ENCODE assay signal across 8 mouse cellular contexts in genomic region chr7:80027636-80028417, GRCm38 (mm10). TPM values are rescaled to one million over a fixed set of nuclear protein-coding genes. Genes with fewer than 3 reads are reported as not detected.
A peak's percentile ranks its signal among the peaks of the same experiment; 100 is the strongest.
DNase-seq lines count a peak whose midpoint lies in the region; ATAC-seq and TF ChIP-seq lines count a peak whose summit lies in the region.

No protein-coding gene starts in this region.

- DNase-seq in lung, adult 18-20 months, result peak; percentile 60 to 62
- no peak for DNase-seq in lung, postnatal 25 days (ENCODE audit: low spot score)
- DNase-seq in embryonic facial prominence, embryonic 10.5 days (ENCODE audit: low spot score), result peak; percentile 49
- peak; percentile 48 for DNase-seq in heart, postnatal 4 days
- DNase-seq in midbrain, postnatal 0 days (ENCODE audit: low spot score), result no peak
- peak; percentile 46 for DNase-seq in thymus, postnatal 4 days
- no peak for DNase-seq in urinary bladder, postnatal 10 days (ENCODE audit: low spot score)

- no peaks in the 10 kb centered on the region for H3K9me3 ChIP-seq in embryonic facial prominence, embryonic 10.5 days
- H3K9me3 ChIP-seq in limb, embryonic 12.5 days, result no peaks in the 10 kb centered on the region
- no peaks in the 10 kb centered on the region for H3K9me3 ChIP-seq in midbrain, postnatal 0 days (ENCODE audit: low read length)

- 6% methylated on average over 23 of the region's 23 CpGs for WGBS in embryonic facial prominence, embryonic 10.5 days
- 5% methylated on average over 23 of the region's 23 CpGs for WGBS in limb, embryonic 12.5 days
- 4% methylated on average over 23 of the region's 23 CpGs for WGBS in midbrain, postnatal 0 days

- peaks cover 63% of the 10 kb centered on the region for H3K4me1 ChIP-seq in embryonic facial prominence, embryonic 10.5 days
- peaks cover 48% of the 10 kb centered on the region for H3K4me1 ChIP-seq in limb, embryonic 12.5 days (replicated peaks)
- peaks cover 9% of the 10 kb centered on the region; the same call in 1 of the 2 replicates for H3K4me1 ChIP-seq in midbrain, postnatal 0 days (ENCODE audit: insufficient read depth, low read length)

- TF ChIP-seq CTCF in midbrain, postnatal 0 days (IDR thresholded peaks at IDR 0.05), result no peak

- peak overlapping the region; percentile 92 for H3K4me2 ChIP-seq in limb, embryonic 12.5 days
- peak overlapping the region; percentile 90 for H3K4me2 ChIP-seq in midbrain, postnatal 0 days (ENCODE audit: low read depth, low read length, poor library complexity, severe bottlenecking)

- ATAC-seq in limb, embryonic 12.5 days (ENCODE audit: insufficient number of reproducible peaks, insufficient read depth, low FRiP score, low TSS enrichment, low read depth), result no peak
- no peak for ATAC-seq in midbrain, postnatal 0 days (ENCODE audit: low FRiP score)

- peak overlapping the region; percentile 98 for H3K27ac ChIP-seq in embryonic facial prominence, embryonic 10.5 days (replicated peaks)
- H3K27ac ChIP-seq in limb, embryonic 12.5 days, result peak overlapping the region; percentile 47; the same call in 1 of the 2 replicates
- peak overlapping the region; percentile 55; the same call in 1 of the 2 replicates for H3K27ac ChIP-seq in midbrain, postnatal 0 days (ENCODE audit: low read depth, low read length)

- H3K9ac ChIP-seq in limb, embryonic 12.5 days (replicated peaks), result peak overlapping the region; percentile 92
- peak overlapping the region; percentile 73 for H3K9ac ChIP-seq in midbrain, postnatal 0 days (replicated peaks; ENCODE audit: low read length, poor library complexity, severe bottlenecking)

- peak overlapping the region; percentile 92 for H3K4me3 ChIP-seq in embryonic facial prominence, embryonic 10.5 days
- peak overlapping the region; percentile 83 for H3K4me3 ChIP-seq in limb, embryonic 12.5 days (replicated peaks)
- peak overlapping the region; percentile 84 for H3K4me3 ChIP-seq in midbrain, postnatal 0 days (ENCODE audit: low read depth, low read length)

- H3K36me3 ChIP-seq in embryonic facial prominence, embryonic 10.5 days (replicated peaks), result peaks cover 14% of the 10 kb centered on the region
- H3K36me3 ChIP-seq in limb, embryonic 12.5 days, result no peaks in the 10 kb centered on the region
- no peaks in the 10 kb centered on the region for H3K36me3 ChIP-seq in midbrain, postnatal 0 days (ENCODE audit: insufficient read depth, low read length)

- no peaks in the 10 kb centered on the region for H3K27me3 ChIP-seq in embryonic facial prominence, embryonic 10.5 days (replicated peaks; ENCODE audit: low read depth, poor library complexity, severe bottlenecking)
- no peaks in the 10 kb centered on the region for H3K27me3 ChIP-seq in limb, embryonic 12.5 days
- no peaks in the 10 kb centered on the region for H3K27me3 ChIP-seq in midbrain, postnatal 0 days (ENCODE audit: insufficient read depth, low read length)

RNA-seq across cellular contexts. Expression of gene Zfp710, which starts 3.2 kb away (rescaled TPM):
- 21.5 and 25.2 TPM in 2 replicates for polyA plus RNA-seq in embryonic facial prominence, embryonic 10.5 days (2016; fragmentation: Nextera tagmentation; extraction: Ambion mirVana)
- 10 to 100 TPM; 20.3 to 20.7 TPM for total RNA-seq in heart, postnatal 4 days (2021)
- 18.5 and 19.4 TPM in 2 replicates for polyA plus RNA-seq in limb, embryonic 12.5 days (2016; fragmentation: Nextera tagmentation; extraction: Ambion mirVana)
- total RNA-seq in midbrain, postnatal 0 days (2014; rRNA removed), result 25.1 and 33.6 TPM in 2 replicates
- polyA plus RNA-seq in midbrain, postnatal 0 days (2015; fragmentation: Nextera tagmentation; extraction: Ambion mirVana), result 9.8 and 10.7 TPM in 2 replicates

Comparison
In these comparisons a context has a peak if more than half of its experiments do, and no peak if none do; other contexts are left out.
1. DNase-seq: peak in lung, adult 18-20 months (2 of 2), embryonic facial prominence, embryonic 10.5 days (single experiment), heart, postnatal 4 days (single experiment) and thymus, postnatal 4 days (single experiment); none in lung, postnatal 25 days (single experiment), midbrain, postnatal 0 days (single experiment) and urinary bladder, postnatal 10 days (single experiment).
2. H3K27ac ChIP-seq: peak in every context shown above with its lines; median percentile 98 in embryonic facial prominence, embryonic 10.5 days; 55 in midbrain, postnatal 0 days; 47 in limb, embryonic 12.5 days.
3. Peak in every context shown above with its lines, with median percentiles within 50 percentile points of each other: H3K4me3 ChIP-seq.